Mouse (Mus musculus): ENCODE data around the gene Dctn2. TPM values are rescaled to one million over a fixed set of nuclear protein-coding genes. Genes with fewer than 3 reads are reported as not detected.

The Dctn2 gene
- polyA plus RNA-seq, 1 experiment from 2014 or later: 150 TPM

DNA sequence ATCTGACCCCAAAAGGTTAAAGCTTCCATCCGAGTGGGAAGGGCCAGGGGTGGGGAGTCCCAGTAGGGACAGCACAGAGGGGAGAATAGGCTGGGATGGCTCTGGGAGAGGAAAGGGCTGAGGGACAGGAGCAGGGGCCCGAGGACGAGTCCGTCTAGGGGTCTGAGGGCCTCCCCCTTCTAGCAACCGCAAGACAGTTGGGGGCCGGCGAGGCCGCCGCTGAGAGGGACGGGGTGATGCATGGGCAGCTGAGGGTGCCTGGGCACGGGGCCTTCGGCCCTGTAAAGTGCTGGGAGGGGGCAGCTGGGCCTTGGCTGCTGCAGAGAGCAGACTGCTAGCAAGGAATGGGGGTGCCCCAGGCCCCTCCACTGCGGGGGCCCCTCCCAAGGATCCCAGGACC lies 19.5 kb downstream of the Dctn2 start:
- no peaks in the 10 kb centered on the region for H3K9me3 ChIP-seq
- H3K27me3 ChIP-seq (replicated peaks): no peaks in the 10 kb centered on the region
- WGBS: 81% methylated on average over 13 of the region's 13 CpGs
- no peak overlapping the region for H3K4me3 ChIP-seq (replicated peaks)
- peaks cover 53% of the 10 kb centered on the region for H3K36me3 ChIP-seq
- peaks cover 45% of the 10 kb centered on the region for H3K4me1 ChIP-seq (replicated peaks)
- H3K4me2 ChIP-seq (replicated peaks): no peak overlapping the region
- H3K27ac ChIP-seq: no peak overlapping the region
- no peak for ATAC-seq
- H3K9ac ChIP-seq: peak overlapping the region; percentile 13; the same call in 1 of the 2 replicates

DNA sequence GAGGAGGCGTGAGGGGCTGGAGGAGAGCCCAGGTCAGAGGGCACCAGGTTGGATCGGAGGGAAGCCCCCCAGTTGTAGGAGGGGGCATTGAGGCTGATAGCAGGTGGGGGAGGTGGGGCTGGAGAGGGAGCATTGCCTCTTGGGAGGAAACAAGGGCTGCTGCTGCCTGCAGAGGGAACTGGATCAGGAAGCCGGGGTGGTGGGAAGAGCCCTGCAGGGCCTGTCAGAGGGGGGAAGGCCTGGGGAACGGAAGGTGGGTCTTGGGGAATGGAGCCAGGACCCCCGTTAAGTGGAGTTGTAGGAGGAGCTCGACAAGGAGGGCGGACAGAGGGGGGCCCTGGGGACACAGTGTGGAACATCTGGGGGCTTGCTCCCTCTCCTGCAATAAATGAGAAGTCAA lies 20.0 kb downstream of the Dctn2 start:
- Histone ChIP-seq H3K4me1 (replicated peaks) (peaks cover 45% of the 10 kb centered on the region), H3K27me3 (replicated peaks) (no peaks in the 10 kb centered on the region), H3K4me3 (replicated peaks) (no peak overlapping the region), H3K27ac (no peak overlapping the region), H3K9ac (peak overlapping the region; percentile 13; the same call in 1 of the 2 replicates), H3K36me3 (peaks cover 48% of the 10 kb centered on the region), H3K9me3 (no peaks in the 10 kb centered on the region), H3K4me2 (replicated peaks) (peak overlapping the region; percentile 78)
- 75% methylated on average over 7 of the region's 7 CpGs for WGBS
- no peak for ATAC-seq

DNA sequence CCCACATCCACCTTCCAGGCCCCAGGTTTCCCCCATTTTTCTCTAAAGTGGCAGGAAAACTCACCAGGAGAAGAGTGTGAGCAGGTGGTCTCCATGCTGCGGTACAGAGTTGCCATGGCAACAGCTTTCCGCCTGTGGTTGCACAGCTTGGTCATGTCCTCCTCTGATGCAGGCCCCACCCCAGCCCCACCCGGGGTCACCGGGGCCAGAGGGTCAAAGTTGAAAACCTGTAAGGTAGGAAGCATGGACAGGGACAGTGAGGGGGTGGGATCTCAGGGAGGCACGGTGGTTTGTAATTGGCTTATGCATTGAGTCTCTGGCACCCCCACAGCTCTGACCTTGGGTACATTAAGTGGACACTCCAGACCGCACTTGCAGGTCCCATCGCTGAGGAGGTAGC lies 20.6 kb downstream of the Dctn2 start:
- Histone ChIP-seq H3K4me3 (replicated peaks) (peak overlapping the region; percentile 69), H3K27ac (0 out of 2 replicates have a peak overlapping the region, but pooled peaks have one; percentile 99), H3K4me1 (replicated peaks) (peaks cover 47% of the 10 kb centered on the region), H3K9ac (peak overlapping the region; percentile 74), H3K4me2 (replicated peaks) (peak overlapping the region; percentile 78), H3K9me3 (no peaks in the 10 kb centered on the region), H3K27me3 (replicated peaks) (no peaks in the 10 kb centered on the region), H3K36me3 (peaks cover 43% of the 10 kb centered on the region)
- WGBS: 43% methylated on average over 7 of the region's 7 CpGs
- no peak for ATAC-seq

DNA sequence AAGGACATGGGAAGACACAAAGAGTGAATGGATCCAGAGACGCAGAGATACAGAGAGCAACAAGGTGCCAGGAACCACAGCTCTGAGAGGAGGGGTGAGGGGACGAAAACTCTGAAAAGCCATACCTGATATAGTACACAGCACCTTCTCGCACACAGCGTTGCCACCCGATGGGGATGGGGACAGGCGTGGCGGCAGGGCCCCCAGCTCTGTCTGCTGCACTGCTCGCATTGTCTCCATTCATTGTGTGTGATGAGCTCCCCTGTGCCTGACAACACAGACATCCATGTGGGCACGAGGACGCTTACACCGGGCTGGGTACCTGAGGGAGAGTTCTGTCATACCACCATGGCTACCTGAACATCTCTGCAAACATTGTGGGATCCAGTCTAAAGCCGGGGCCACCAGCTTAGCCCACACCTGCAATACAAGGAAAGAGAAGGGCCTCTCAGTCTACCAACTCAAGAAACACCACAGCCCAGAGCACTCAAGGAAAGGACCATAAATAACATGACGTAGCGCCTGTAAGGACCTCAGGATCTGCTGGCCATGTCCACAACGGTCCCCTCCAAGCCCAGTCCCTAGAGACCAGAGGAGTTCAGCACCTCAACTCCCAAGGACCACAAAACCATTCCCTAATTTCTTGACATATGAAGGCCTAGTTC lies 21.2 kb downstream of the Dctn2 start:
- Histone ChIP-seq H3K9me3 (no peaks in the 10 kb centered on the region), H3K4me1 (replicated peaks) (peaks cover 54% of the 10 kb centered on the region), H3K36me3 (peaks cover 37% of the 10 kb centered on the region), H3K27ac (peak overlapping the region; percentile 99), H3K4me2 (replicated peaks) (peak overlapping the region; percentile 78), H3K27me3 (replicated peaks) (no peaks in the 10 kb centered on the region), H3K4me3 (replicated peaks) (peak overlapping the region; percentile 69), H3K9ac (peak overlapping the region; percentile 74)
- WGBS: 56% methylated on average over 15 of the region's 15 CpGs
- no peak for ATAC-seq

GRCm38 (mm10) chr10:127287936-127288293 lies 21.7 kb downstream of the Dctn2 start:
- H3K27me3 ChIP-seq (replicated peaks): no peaks in the 10 kb centered on the region
- peaks cover 34% of the 10 kb centered on the region for H3K36me3 ChIP-seq
- H3K9ac ChIP-seq: peak overlapping the region; percentile 74
- H3K4me2 ChIP-seq (replicated peaks): peak overlapping the region; percentile 78
- peaks cover 54% of the 10 kb centered on the region for H3K4me1 ChIP-seq (replicated peaks)
- H3K9me3 ChIP-seq: no peaks in the 10 kb centered on the region
- H3K4me3 ChIP-seq (replicated peaks): peak overlapping the region; percentile 69
- WGBS: 2% methylated on average over 3 of the region's 3 CpGs
- H3K27ac ChIP-seq: peak overlapping the region; percentile 99
- no peak for ATAC-seq

DNA sequence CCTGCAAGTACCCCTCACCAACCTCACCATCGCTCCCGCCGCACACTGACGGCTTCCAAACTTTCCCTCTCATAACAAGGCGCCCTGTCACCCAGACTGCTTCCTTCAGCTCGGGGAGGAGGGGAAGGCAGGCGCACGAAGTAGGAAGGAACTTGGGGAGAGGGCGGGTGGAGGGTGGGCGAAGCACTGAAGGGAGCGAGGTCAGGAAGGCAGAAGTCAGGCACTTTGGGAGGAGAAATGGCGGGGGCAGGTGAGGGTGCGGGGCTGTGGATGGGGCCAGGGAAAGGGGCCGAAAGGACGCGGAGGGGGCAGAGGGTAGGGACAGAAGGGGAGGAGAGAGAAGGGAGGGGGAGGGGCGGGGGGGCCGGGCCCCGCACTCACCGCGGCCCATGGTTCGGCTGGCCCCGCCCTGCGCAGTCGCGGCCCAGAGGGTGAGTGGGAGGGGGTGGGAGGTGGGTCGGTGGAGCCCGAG lies 22.2 kb downstream of the Dctn2 start:
- WGBS: 0% methylated on average over 22 of the region's 28 CpGs
- Histone ChIP-seq H3K27me3 (replicated peaks) (no peaks in the 10 kb centered on the region), H3K4me3 (replicated peaks) (peak overlapping the region; percentile 69), H3K9me3 (no peaks in the 10 kb centered on the region), H3K4me1 (replicated peaks) (peaks cover 55% of the 10 kb centered on the region), H3K4me2 (replicated peaks) (peak overlapping the region; percentile 78), H3K36me3 (peaks cover 32% of the 10 kb centered on the region), H3K9ac (peak overlapping the region; percentile 74), H3K27ac (peak overlapping the region; percentile 99)
- ATAC-seq: peak; percentile 27

DNA sequence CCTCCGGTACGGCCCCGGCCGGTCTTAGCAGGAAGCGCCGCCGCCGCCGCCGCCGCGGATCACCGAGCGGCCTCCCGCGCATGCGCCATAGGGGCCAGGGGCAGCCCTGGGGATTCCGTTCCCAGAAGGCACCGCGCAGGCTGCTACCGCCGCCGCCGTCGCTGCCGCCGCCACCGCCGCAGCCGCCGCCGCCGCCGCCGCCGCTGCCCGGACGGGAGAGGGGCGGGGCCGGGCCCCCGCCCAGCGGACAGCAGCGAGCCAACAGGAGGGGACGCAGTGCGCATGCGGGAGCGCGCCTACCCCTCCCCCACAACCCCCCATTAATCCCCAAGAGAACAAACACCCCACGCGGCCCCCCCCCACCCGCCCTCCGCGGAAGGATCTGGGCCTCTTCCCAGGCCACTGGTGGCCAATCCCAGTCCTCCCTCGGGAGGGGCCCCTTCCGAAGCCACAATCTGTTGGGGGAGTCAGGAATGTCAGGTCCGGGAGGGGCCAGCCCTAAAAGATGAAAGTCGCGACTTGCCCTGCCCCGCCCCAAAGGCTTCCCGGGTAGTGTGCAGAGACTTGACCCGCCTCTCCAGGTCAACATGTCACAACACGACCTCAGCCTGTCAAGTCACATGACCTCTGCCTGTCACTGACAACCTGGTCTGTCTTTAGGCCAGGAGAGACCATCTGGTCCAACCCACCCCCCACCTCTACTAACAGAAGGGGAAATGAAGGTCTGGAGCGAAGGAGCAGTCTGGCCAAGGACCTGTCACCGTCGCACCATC lies 22.8 kb downstream of the Dctn2 start, which contains the start of gene Mbd6:
Gene Mbd6, minus strand, starts transcription at position 219 of the 773 bp plus-strand sequence.
- Histone ChIP-seq H3K4me3 (replicated peaks) (peak within 1 kb of the TSS; percentile 69), H3K4me2 (replicated peaks) (peak within 1 kb of the TSS; percentile 78), H3K9ac (peak within 1 kb of the TSS; percentile 74), H3K27me3 (replicated peaks) (no peaks in the 10 kb centered on the region), H3K36me3 (peaks cover 33% of the 10 kb centered on the region), H3K9me3 (no peaks in the 10 kb centered on the region), H3K27ac (peak within 1 kb of the TSS; percentile 99), H3K4me1 (replicated peaks) (peaks cover 51% of the 10 kb centered on the region)
- 0% methylated on average over 47 of the region's 65 CpGs for WGBS
- peak; percentile 50 for ATAC-seq

GRCm38 (mm10) chr10:127289573-127290191 lies 23.5 kb downstream of the Dctn2 start:
- peak; percentile 21 for ATAC-seq
- Histone ChIP-seq H3K9ac (peak overlapping the region; percentile 74), H3K27me3 (replicated peaks) (no peaks in the 10 kb centered on the region), H3K27ac (peak overlapping the region; percentile 99), H3K36me3 (peaks cover 34% of the 10 kb centered on the region), H3K9me3 (no peaks in the 10 kb centered on the region), H3K4me1 (replicated peaks) (peaks cover 47% of the 10 kb centered on the region), H3K4me2 (replicated peaks) (peak overlapping the region; percentile 78), H3K4me3 (replicated peaks) (peak overlapping the region; percentile 69)
- 2% methylated on average over 15 of the region's 15 CpGs for WGBS

GRCm38 (mm10) chr10:127290307-127290929 lies 24.2 kb downstream of the Dctn2 start:
- Histone ChIP-seq H3K9me3 (no peaks in the 10 kb centered on the region), H3K27ac (peak overlapping the region; percentile 99), H3K4me2 (replicated peaks) (peak overlapping the region; percentile 78), H3K27me3 (replicated peaks) (no peaks in the 10 kb centered on the region), H3K4me3 (replicated peaks) (peak overlapping the region; percentile 69), H3K9ac (peak overlapping the region; percentile 69), H3K4me1 (replicated peaks) (peaks cover 40% of the 10 kb centered on the region), H3K36me3 (peaks cover 34% of the 10 kb centered on the region)
- under 1% methylated on average over 45 of the region's 47 CpGs for WGBS
- peak; percentile 89 for ATAC-seq

DNA sequence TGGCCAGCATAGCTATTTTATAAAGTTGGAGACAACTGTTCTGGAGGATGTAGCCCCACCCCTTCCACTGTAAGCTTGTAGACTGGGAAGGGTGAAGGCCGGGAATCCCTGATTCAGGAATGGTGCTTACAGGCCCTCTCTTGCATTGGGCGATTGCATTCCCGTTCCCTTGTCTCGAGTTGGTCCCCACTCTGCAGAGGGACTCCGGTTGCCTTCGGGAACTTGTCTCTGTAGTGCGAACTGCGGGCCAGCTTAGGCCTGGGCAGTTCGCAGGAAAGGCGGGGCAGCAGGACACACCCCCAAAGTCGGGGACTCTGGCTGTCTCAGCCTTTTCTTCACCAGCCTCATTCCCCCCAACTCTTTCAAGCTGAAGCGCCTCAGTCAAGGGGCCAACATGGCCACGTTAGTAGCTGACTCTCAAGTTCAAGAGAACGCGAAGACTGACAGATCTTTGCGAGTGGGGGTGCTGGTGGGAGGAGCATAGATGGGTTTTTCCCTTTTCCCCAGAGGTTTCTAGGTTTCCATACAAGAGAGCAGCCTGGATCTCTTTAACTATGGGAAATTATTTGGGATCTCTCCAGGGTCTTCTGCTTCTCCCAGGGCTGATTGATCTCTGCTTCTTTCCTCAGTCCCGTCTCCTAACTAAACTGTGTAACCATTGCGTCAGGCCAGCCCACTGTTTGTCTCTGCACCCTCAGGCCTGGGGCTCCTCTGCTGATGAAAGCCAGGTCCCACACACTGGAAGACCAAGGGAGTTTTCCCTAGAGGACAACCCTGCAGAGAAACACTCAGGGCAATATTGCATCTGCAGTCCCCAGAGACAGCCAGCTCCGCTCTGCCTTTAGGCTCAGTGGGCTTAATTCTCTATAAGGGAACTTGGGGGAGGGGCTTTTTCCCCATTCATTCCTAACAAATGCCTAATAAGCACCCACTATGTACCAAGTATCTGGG lies 25.0 kb downstream of the Dctn2 start:
- peak overlapping the region; percentile 92 for H3K27ac ChIP-seq
- H3K9me3 ChIP-seq: no peaks in the 10 kb centered on the region
- WGBS: 2% methylated on average over 19 of the region's 19 CpGs
- ATAC-seq: peak; percentile 41
- peak overlapping the region; percentile 69 for H3K9ac ChIP-seq
- H3K36me3 ChIP-seq: peaks cover 34% of the 10 kb centered on the region
- H3K4me2 ChIP-seq (replicated peaks): peak overlapping the region; percentile 78
- no peaks in the 10 kb centered on the region for H3K27me3 ChIP-seq (replicated peaks)
- peak overlapping the region; percentile 69 for H3K4me3 ChIP-seq (replicated peaks)
- H3K4me1 ChIP-seq (replicated peaks): peaks cover 32% of the 10 kb centered on the region
